Mouse (Mus musculus) heart, postnatal 4 days (tissue): Measurements from ENCODE around the gene Wnt10b. TPM values are rescaled to one million over a fixed set of nuclear protein-coding genes. Genes with fewer than 3 reads are reported as not detected.

Experiments
- DNase-seq: peaks from one replicate; pipeline ENCODE4 v3.0.0; 2021
- total RNA-seq, 2 experiments: library from RNA; stranded (reverse); gene quantifications; 2 replicates each; pipeline ENCODE4 v1.2.3; 2021

Gene Wnt10b
- total RNA-seq, 2 experiments from 2014 or later: 0.36 to 0.50 TPM

GRCm38 (mm10) chr15:98729791-98730545, 48.0 kb downstream of the Wnt10b start:
- no peak for DNase-seq

DNA sequence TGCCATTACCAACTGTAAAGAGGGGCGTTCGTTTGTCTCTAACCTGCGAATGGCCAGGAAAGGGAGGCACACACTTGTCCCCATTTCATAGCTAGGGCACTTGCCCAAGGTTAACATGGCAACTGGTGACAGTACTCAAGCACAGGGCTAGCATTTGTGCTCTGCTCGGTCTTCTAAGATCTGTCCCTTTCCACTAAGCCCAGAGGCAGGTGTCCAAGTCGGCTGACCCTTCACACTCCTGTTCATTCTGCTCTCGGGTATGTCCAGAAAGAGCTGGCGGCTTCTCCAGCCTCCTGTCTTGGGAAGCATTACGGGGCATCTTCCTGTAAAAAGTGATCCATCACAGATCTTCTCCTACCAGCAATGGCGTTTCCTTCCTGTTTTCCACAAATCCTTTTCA, 49.6 kb downstream of the Wnt10b start:
- DNase-seq: no peak

GRCm38 (mm10) chr15:98727443-98728321, 50.3 kb downstream of the Wnt10b start, which contains the start of gene Fkbp11:
Fkbp11 (minus strand) TSS chr15:98728198.
- DNase-seq: peak; percentile 65

DNA sequence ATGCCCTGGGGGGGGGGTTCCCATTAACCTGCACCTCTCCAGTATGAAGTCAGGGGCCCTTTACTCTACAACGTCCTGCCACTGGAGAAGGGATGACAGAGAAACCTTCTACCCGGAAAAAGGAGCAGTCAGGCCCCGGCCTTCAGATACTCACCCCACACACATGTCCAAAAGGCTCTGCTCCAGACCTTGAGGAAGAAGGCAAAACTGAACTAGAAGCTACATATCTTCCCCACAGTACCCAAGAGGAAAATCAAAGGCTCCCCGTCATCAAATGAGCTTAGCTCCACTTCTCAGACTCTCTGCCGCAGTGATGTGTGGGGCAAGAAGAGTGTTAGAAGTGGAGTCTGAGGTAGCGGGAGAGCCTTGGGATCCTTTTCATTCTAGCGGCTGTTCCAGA, 51.2 kb downstream of the Wnt10b start:
- no peak for DNase-seq

DNA sequence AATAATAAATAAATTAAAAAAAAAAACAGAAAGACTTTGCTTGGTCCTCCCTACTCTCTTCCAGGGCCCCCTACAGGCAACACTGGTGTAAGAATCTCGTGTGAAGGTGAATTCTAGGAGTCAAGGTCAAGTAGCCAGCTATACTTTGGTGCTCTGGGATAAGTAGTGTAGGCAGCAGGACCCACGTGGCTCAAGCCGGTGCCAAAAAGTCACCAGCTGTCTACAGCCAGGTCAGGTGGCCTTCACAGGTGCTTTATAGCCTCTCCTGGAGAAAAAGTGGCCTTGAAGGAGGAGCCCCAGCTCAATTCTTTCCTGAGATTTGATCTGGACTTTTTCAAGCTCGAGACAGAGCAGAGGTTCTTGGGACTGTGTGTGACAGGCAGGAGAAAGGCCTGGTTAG, 51.9 kb downstream of the Wnt10b start:
- DNase-seq: no peak

- no peak for DNase-seq
These were observed 53.5 kb downstream of the Wnt10b start for GRCm38 (mm10) chr15:98724441-98724840.

DNA sequence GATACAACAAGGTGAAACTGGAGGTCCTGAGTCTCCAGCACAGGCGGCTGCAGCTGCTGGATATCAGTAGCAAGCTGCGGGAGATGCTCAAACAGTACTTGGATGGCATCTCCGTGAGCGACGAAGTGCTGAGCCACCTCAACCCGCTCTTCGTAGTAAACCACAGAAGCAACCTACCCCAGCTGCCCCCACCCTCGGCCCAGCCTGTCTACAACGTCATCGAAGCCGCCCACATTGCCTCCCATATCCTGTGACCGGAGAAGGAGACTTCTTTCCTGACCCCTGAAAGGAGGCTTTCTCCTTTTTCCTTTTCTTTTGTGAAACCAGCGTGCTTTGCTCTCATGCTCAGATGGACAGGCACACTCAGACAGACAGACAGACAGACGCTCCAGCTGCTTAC, 55.1 kb downstream of the Wnt10b start:
- peak; percentile 32 for DNase-seq

DNA sequence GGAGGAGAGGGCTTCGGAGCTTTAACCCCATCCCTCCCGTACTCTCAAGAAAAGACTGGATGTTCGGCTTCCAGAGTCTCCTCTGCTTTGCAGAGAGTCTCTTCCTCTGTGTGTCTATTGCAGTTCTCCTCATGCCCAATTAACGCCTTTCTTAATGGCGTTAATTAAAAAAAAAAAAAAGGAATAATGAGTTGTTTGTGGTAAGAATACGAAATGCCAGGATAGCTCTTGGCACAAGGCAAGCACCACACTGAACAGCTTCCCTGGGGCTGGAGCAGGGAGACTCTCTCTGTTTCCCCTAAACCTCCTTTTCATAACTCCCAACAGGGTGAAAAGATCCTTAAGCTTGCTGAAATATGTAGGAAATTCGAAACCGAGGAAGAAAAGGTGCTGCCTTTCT, 55.8 kb downstream of the Wnt10b start:
- no peak for DNase-seq

Other genes with a start within 250 kb of the Wnt10b start
- 10 to 100 TPM; 88.8 to 93.8 TPM for gene Kansl2, start 243.9 kb downstream of the Wnt10b start, total RNA-seq
- gene Ccnt1, start 207.2 kb downstream of the Wnt10b start, total RNA-seq: 10 to 100 TPM; 33.8 to 34.1 TPM
- gene 4930415O20Rik, start 207.1 kb downstream of the Wnt10b start, total RNA-seq: not detected
- 100 to 1,000 TPM; 141 to 152 TPM for gene Adcy6, start 168.1 kb downstream of the Wnt10b start, total RNA-seq
- 10 to 100 TPM; 15.5 to 15.8 TPM for gene Cacnb3, start 147.3 kb downstream of the Wnt10b start, total RNA-seq
- gene Ddx23, start 115.3 kb downstream of the Wnt10b start, total RNA-seq: 10 to 100 TPM; 57.6 to 59.6 TPM
- gene Rnd1, start 100.7 kb downstream of the Wnt10b start, total RNA-seq: 1 to 10 TPM; 1.5 TPM
- gene Ccdc65, start 69.9 kb downstream of the Wnt10b start, total RNA-seq: under 1 TPM; 0.38 to 0.55 TPM
- 10 to 100 TPM; 11.0 to 12.8 TPM for gene Fkbp11, start 50.0 kb downstream of the Wnt10b start, total RNA-seq
- 10 to 100 TPM; 40.9 to 43.7 TPM for gene Arf3, start 14.9 kb downstream of the Wnt10b start, total RNA-seq
- not detected for gene Wnt1, start 11.7 kb upstream of the Wnt10b start, total RNA-seq
- gene Ddn, start 31.3 kb upstream of the Wnt10b start, total RNA-seq: 1 to 10 TPM in 1 of 2 experiments, under 1 TPM in 1; 0.93 to 1.2 TPM
- gene Prkag1, start 53.4 kb upstream of the Wnt10b start, total RNA-seq: 10 to 100 TPM; 88.9 to 89.3 TPM
- 10 to 100 TPM; 65.6 to 67.2 TPM for gene Kmt2d, start 93.1 kb upstream of the Wnt10b start, total RNA-seq
- 1 to 10 TPM; 2.0 TPM for gene Rhebl1, start 116.4 kb upstream of the Wnt10b start, total RNA-seq
- 1 to 10 TPM; 2.7 to 3.5 TPM for gene Dhh, start 120.4 kb upstream of the Wnt10b start, total RNA-seq
- gene Lmbr1l, start 140.1 kb upstream of the Wnt10b start, total RNA-seq: 10 to 100 TPM; 14.1 to 15.9 TPM
- gene Tuba1b, start 156.4 kb upstream of the Wnt10b start, total RNA-seq: 100 to 1,000 TPM; 873 to 889 TPM
- gene Gm49450, start 175.4 kb upstream of the Wnt10b start, total RNA-seq: not detected
- 100 to 1,000 TPM; 435 TPM for gene Tuba1a, start 175.6 kb upstream of the Wnt10b start, total RNA-seq